25 mouse cellular contexts compared by ENCODE assay signal in genomic region chr16:86646753-86647152, GRCm38 (mm10).
A peak's percentile ranks its signal among the peaks of the same experiment; 100 is the strongest.
DNase-seq lines count a peak whose midpoint lies in the region; ATAC-seq and TF ChIP-seq lines count a peak whose summit lies in the region.
"Had no signal": no experiment of that assay in that cellular context is flagged by ENCODE, and none has a peak within 500 bp of the region (broad histone marks: within the 10 kb centered on the region; RNA-seq: fewer than 3 reads in every experiment).

No protein-coding gene starts in this region.

- no peak for TF ChIP-seq CTCF in kidney, adult 2 months (conservative IDR thresholded peaks at IDR 0.05; ENCODE audit: insufficient read depth, insufficient read length, low read depth, low read length)

- H3K27ac ChIP-seq in kidney, adult 2 months (ENCODE audit: insufficient read depth, low read depth, low read length), result peak overlapping the region; percentile 86
- peak overlapping the region; percentile 80 for H3K27ac ChIP-seq in kidney, embryonic 15.5 days
- H3K27ac ChIP-seq in intestine, embryonic 16.5 days (ENCODE audit: low read length), result no peak overlapping the region
- H3K27ac ChIP-seq: embryonic facial prominence, embryonic 10.5 days; embryonic facial prominence, embryonic 12.5 days; forebrain, embryonic 12.5 days had no signal

- WGBS in kidney, adult 2 months, result 35% methylated on average over 2 of the region's 2 CpGs
- WGBS in kidney, embryonic 15.5 days, result 61% methylated on average over 2 of the region's 2 CpGs
- WGBS in intestine, embryonic 16.5 days, result 55% methylated on average over 2 of the region's 2 CpGs

- H3K4me1 ChIP-seq in kidney, adult 2 months (ENCODE audit: control insufficient read depth, insufficient read depth, low read length), result peaks cover 13% of the 10 kb centered on the region
- H3K4me1 ChIP-seq in kidney, embryonic 15.5 days, result peaks cover 3% of the 10 kb centered on the region; the same call in 1 of the 2 replicates
- no peaks in the 10 kb centered on the region for H3K4me1 ChIP-seq in intestine, embryonic 16.5 days (ENCODE audit: control insufficient read depth, insufficient read depth, low read length)
- H3K4me1 ChIP-seq: embryonic facial prominence, embryonic 10.5 days; embryonic facial prominence, embryonic 12.5 days; forebrain, embryonic 12.5 days had no signal

- no peak overlapping the region for H3K9ac ChIP-seq in kidney, embryonic 15.5 days
- H3K9ac ChIP-seq in intestine, embryonic 16.5 days (ENCODE audit: low read depth, low read length), result no peak overlapping the region
- H3K9ac ChIP-seq: embryonic facial prominence, embryonic 12.5 days; forebrain, embryonic 12.5 days had no signal

- no peaks in the 10 kb centered on the region for H3K9me3 ChIP-seq in kidney, embryonic 15.5 days (replicated peaks)
- no peaks in the 10 kb centered on the region for H3K9me3 ChIP-seq in intestine, embryonic 16.5 days (ENCODE audit: control insufficient read depth, low read length)
- H3K9me3 ChIP-seq: embryonic facial prominence, embryonic 10.5 days; embryonic facial prominence, embryonic 12.5 days; forebrain, embryonic 12.5 days; G1E had no signal

- DNase-seq in kidney, adult 2 months, result peak; percentile 65
- no peak for DNase-seq in kidney, postnatal 10 days
- peak; percentile 70 for DNase-seq in kidney, adult 9 months
- DNase-seq in kidney, postnatal 25 days, result no peak
- DNase-seq in kidney, adult 18-20 months, result no peak
- peak; percentile 10 for DNase-seq in kidney, postnatal 14 days
- DNase-seq: adrenal gland, adult 8-10 months; adrenal gland, postnatal 14 days; adrenal gland, postnatal 36 days; B cell, adult 2 months; cerebellum, adult 11-12 months; cerebellum, adult 2 months; cerebellum, adult 9-10 months; cerebellum, postnatal 25 days had no signal

- no peaks in the 10 kb centered on the region for H3K27me3 ChIP-seq in kidney, adult 2 months (replicated peaks; ENCODE audit: control insufficient read depth, insufficient read depth, low read length)
- H3K27me3 ChIP-seq in kidney, embryonic 15.5 days, result no peaks in the 10 kb centered on the region
- no peaks in the 10 kb centered on the region for H3K27me3 ChIP-seq in intestine, embryonic 16.5 days (replicated peaks; ENCODE audit: control insufficient read depth, insufficient read depth, low read length)
- H3K27me3 ChIP-seq: CH12.LX; embryonic facial prominence, embryonic 12.5 days; forebrain, embryonic 12.5 days; Patski had no signal

- no peaks in the 10 kb centered on the region for H3K36me3 ChIP-seq in kidney, adult 2 months (ENCODE audit: control insufficient read depth, insufficient read depth, low read length)
- H3K36me3 ChIP-seq in kidney, embryonic 15.5 days, result no peaks in the 10 kb centered on the region
- no peaks in the 10 kb centered on the region for H3K36me3 ChIP-seq in intestine, embryonic 16.5 days (ENCODE audit: control insufficient read depth, insufficient read depth, low read length)
- H3K36me3 ChIP-seq: embryonic facial prominence, embryonic 10.5 days; embryonic facial prominence, embryonic 12.5 days; forebrain, embryonic 12.5 days; G1E had no signal

- TF ChIP-seq POLR2A in kidney, adult 2 months (IDR thresholded peaks at IDR 0.05; ENCODE audit: low read depth, low read length), result no peak

- peak; percentile 44; the same call in 1 of the 2 replicates for ATAC-seq in kidney, embryonic 15.5 days (replicated peaks; ENCODE audit: low FRiP score)
- no peak for ATAC-seq in intestine, embryonic 16.5 days
- ATAC-seq: activated CD4-positive, CD25-positive, alpha-beta regulatory T cell, adult 4 months; CD4-positive, CD25-positive, alpha-beta regulatory T cell, adult 4 months; forebrain, embryonic 14.5 days had no signal

- H3K4me2 ChIP-seq in kidney, embryonic 15.5 days, result no peak overlapping the region
- no peak overlapping the region for H3K4me2 ChIP-seq in intestine, embryonic 16.5 days (ENCODE audit: low read depth, low read length)
- H3K4me2 ChIP-seq: embryonic facial prominence, embryonic 12.5 days; forebrain, embryonic 12.5 days had no signal

- no peak overlapping the region for H3K4me3 ChIP-seq in kidney, adult 2 months (ENCODE audit: insufficient read depth, low read depth, low read length)
- H3K4me3 ChIP-seq in kidney, embryonic 15.5 days (replicated peaks), result no peak overlapping the region
- H3K4me3 ChIP-seq in intestine, embryonic 16.5 days (ENCODE audit: low read length), result no peak overlapping the region
- H3K4me3 ChIP-seq: embryonic facial prominence, embryonic 10.5 days; embryonic facial prominence, embryonic 12.5 days; forebrain, embryonic 12.5 days had no signal

Comparison
In these comparisons a context has a peak if more than half of its experiments do, and no peak if none do; other contexts are left out.
1. DNase-seq: peak in kidney, adult 2 months (single experiment), kidney, adult 9 months (single experiment) and kidney, postnatal 14 days (single experiment); none in kidney, postnatal 10 days (single experiment), kidney, postnatal 25 days (0 of 2) and kidney, adult 18-20 months (single experiment).